Mouse (Mus musculus): Measurements from ENCODE around the gene Riox1. TPM values are rescaled to one million over a fixed set of nuclear protein-coding genes. Genes with fewer than 3 reads are reported as not detected.
"Not testable (repeated sequence)": the region's sequence is repeated elsewhere in the genome, so short reads cannot be mapped to it uniquely, and the experiment has no call there.

The Riox1 gene
- total RNA-seq, 2 experiments from 2014 or later, result 14.4 to 15.3 TPM

GRCm38 (mm10) chr12:83949776-83950492, 474 bp upstream of the Riox1 start:
- DNase-seq, result no peak

- DNase-seq, result peak; percentile 44 to 55
Measured at GRCm38 (mm10) chr12:83950840-83951701, 663 bp downstream of the Riox1 start.

- no peak for DNase-seq
Measured at GRCm38 (mm10) chr12:83951711-83952575, 1.5 kb downstream of the Riox1 start.

- DNase-seq, result no peak
Measured at GRCm38 (mm10) chr12:83958278-83958677, 7.9 kb downstream of the Riox1 start.

GRCm38 (mm10) chr12:83965235-83965634, 14.8 kb downstream of the Riox1 start:
- DNase-seq, result no peak

- DNase-seq, result peak; percentile 23 to 36
Measured at GRCm38 (mm10) chr12:83972117-83972516, 21.7 kb downstream of the Riox1 start.

GRCm38 (mm10) chr12:83978862-83979261, 28.5 kb downstream of the Riox1 start:
- DNase-seq, result no peak

- no peak for DNase-seq
Measured at GRCm38 (mm10) chr12:83981615-83982014, 31.2 kb downstream of the Riox1 start.

GRCm38 (mm10) chr12:83984752-83985151, 34.3 kb downstream of the Riox1 start, which contains the start of gene Heatr4:
Gene Heatr4 (minus strand): TSS chr12:83984852.
- DNase-seq, result no peak

GRCm38 (mm10) chr12:83987242-83987582, 36.8 kb downstream of the Riox1 start:
- no peak for DNase-seq

- peak; percentile 77 for DNase-seq
Measured at GRCm38 (mm10) chr12:83987583-83988441, 37.4 kb downstream of the Riox1 start, which contains the start of gene Acot2. Gene Acot2 (plus strand): TSS chr12:83987861.

- no peak for DNase-seq
Measured at GRCm38 (mm10) chr12:83988483-83988882, 38.1 kb downstream of the Riox1 start.

- no peak for DNase-seq
Measured at GRCm38 (mm10) chr12:83989378-83989777, 39.0 kb downstream of the Riox1 start.

GRCm38 (mm10) chr12:83997221-83997620, 46.8 kb downstream of the Riox1 start:
- DNase-seq, result no peak

GRCm38 (mm10) chr12:83998341-83999107, 48.1 kb downstream of the Riox1 start:
- peak in 1 of 2 experiments; percentile 32 for DNase-seq

- not testable (repeated sequence) for DNase-seq
Measured at GRCm38 (mm10) chr12:83999237-83999636, 48.8 kb downstream of the Riox1 start.

GRCm38 (mm10) chr12:84000418-84000817, 50.0 kb downstream of the Riox1 start:
- no peak for DNase-seq
